Comparison of ENCODE assay signal across 8 mouse cellular contexts in the genomic region with DNA sequence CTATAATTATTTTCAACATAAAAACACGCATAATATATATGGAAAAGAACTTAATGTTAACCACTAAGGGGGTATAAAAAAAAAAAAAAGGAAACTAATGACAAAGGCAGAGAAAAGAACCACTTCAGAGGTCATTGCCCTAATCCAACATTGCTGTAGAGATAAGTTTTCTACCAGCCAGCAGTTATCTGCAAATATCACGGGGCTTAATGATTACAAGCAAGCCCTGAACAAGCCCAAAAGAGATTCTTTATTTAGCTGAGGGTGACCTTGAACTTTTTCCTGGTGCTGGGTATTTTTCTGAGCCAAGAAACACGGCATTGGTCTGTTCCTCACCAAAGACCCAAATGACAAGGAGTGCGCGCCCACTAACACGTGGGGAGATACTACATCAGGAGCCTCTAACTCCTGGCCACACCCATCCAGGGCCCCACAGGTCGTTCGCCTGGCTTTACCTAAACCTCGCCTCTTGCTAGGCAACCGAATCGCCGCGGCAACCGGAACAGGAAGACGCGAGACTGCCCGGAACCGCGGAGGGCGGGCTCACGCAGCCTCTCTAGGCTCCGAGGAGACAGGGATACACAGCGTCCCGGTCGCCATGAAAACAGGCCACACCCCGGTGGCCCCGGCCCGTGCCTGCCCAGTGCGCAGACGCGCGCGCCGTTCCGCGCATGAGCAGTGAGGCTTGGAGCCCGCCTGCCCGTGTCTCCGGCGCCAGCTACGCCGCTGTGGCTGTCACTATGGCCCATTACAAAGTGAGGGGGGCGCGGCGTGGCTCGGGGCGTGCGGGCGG. TPM values are rescaled to one million over a fixed set of nuclear protein-coding genes. Genes with fewer than 3 reads are reported as not detected.
DNase-seq lines count a peak whose midpoint lies in the region; ATAC-seq and TF ChIP-seq lines count a peak whose summit lies in the region.

A gene (plus strand): TSS at position 500 of the 793 bp plus-strand sequence.

- no peaks in the 10 kb centered on the region for H3K4me1 ChIP-seq in cortical plate, adult 2 months (ENCODE audit: control insufficient read depth, insufficient read depth, low read length)
- H3K4me1 ChIP-seq in megakaryocyte, embryonic 14.5 days: peaks cover 48% of the 10 kb centered on the region

- peak; percentile 98 for DNase-seq in gastrocnemius, adult 8-10 months (ENCODE audit: low spot score in 2 of 2)
- peak; percentile 88 for DNase-seq in hindlimb bud, embryonic 11.5 days (ENCODE audit: extremely low spot score, low read depth, low spot score)
- DNase-seq in left cerebral cortex, adult 8-10 months (ENCODE audit: low spot score in 2 of 2): peak; percentile 97 to 98
- peak; percentile 98 to 99 for DNase-seq in right cerebral cortex, postnatal 10 days (ENCODE audit: low spot score in 2 of 2)
- peak; percentile 100 for DNase-seq in urinary bladder, postnatal 25 days (ENCODE audit: low spot score)

- H3K36me3 ChIP-seq in megakaryocyte, embryonic 14.5 days (replicated peaks; ENCODE audit: low read length): peaks cover 16% of the 10 kb centered on the region

- TF ChIP-seq CTCF in cortical plate, adult 2 months (IDR thresholded peaks at IDR 0.05; ENCODE audit: extremely low read depth, insufficient read depth, low read length): no peak

- peak within 1 kb of the TSS; percentile 49 for H3K4me3 ChIP-seq in cortical plate, adult 2 months (ENCODE audit: insufficient read depth, low read length)
- H3K4me3 ChIP-seq in megakaryocyte, embryonic 14.5 days (replicated peaks): peak within 1 kb of the TSS; percentile 98

- no peak within 1 kb of the TSS for H3K27ac ChIP-seq in cortical plate, adult 2 months (ENCODE audit: insufficient read depth, low read length)

- no peaks in the 10 kb centered on the region for H3K9me3 ChIP-seq in megakaryocyte, embryonic 14.5 days

- ATAC-seq in activated CD4-positive, CD25-positive, alpha-beta regulatory T cell, adult 4 months: peak; percentile 99

- H3K27me3 ChIP-seq in megakaryocyte, embryonic 14.5 days (replicated peaks): no peaks in the 10 kb centered on the region

- TF ChIP-seq POLR2A in cortical plate, adult 2 months (IDR thresholded peaks at IDR 0.05; ENCODE audit: extremely low read depth, insufficient read depth, low read length): peak; percentile 56; the same call in 1 of the 2 replicates

RNA-seq across cellular contexts. Expression of the gene that starts here (rescaled TPM):
- polyA plus RNA-seq in activated CD4-positive, CD25-positive, alpha-beta regulatory T cell, adult 4 months (2017; shearing (Covaris generic)): 10 to 100 TPM; 11.1 to 26.4 TPM
- polyA plus RNA-seq in cortical plate, adult 2 months (2012; rRNA removed): 10.5 and 17.1 TPM in 2 replicates
- 10 to 100 TPM; 12.3 to 34.6 (median 21.5) TPM for total RNA-seq in gastrocnemius, adult 8-10 months (2022)
- 10 to 100 TPM in 2 of 4 experiments, 1 to 10 TPM in 2; 6.9 to 12.3 (median 9.6) TPM for total RNA-seq in left cerebral cortex, adult 8-10 months (2022)
- 1.8 and 47.7 TPM in 2 replicates for polyA plus RNA-seq in megakaryocyte, embryonic 14.5 days (2012; ENCODE audit: insufficient read depth, low replicate concordance)
